Mouse (Mus musculus) olfactory bulb, adult 2 months (tissue): ENCODE data around the gene Irf1. TPM values are rescaled to one million over a fixed set of nuclear protein-coding genes. Genes with fewer than 3 reads are reported as not detected.

ENCODE experiments used
- H3K27ac ChIP-seq: fragments of 200-500 bp; 2 replicates; pipeline ENCODE4 v1.5.1; 2012; ENCODE audit warnings: low read depth, low read length; ENCODE audit not compliant: insufficient read depth
- H3K4me1 ChIP-seq: fragments of 200-500 bp; 2 replicates; pipeline ENCODE4 v1.6.1; 2012; ENCODE audit warnings: low read length; ENCODE audit not compliant: control insufficient read depth, insufficient read depth
- H3K4me3 ChIP-seq: fragments of 200-500 bp; 2 replicates; pipeline ENCODE4 v1.5.1; 2012; ENCODE audit warnings: mild to moderate bottlenecking, low read depth, low read length, moderate library complexity; ENCODE audit not compliant: insufficient read depth
- CTCF ChIP-seq: fragments of 200-500 bp; IDR thresholded peaks from 2 replicates; pipeline ENCODE4 v1.5.1; 2012; ENCODE audit warnings: low read depth, mild to moderate bottlenecking, low read length, moderate library complexity; ENCODE audit not compliant: insufficient read depth
- POLR2A ChIP-seq: fragments of 200-500 bp; IDR thresholded peaks from 2 replicates; pipeline ENCODE4 v1.6.1; 2012; ENCODE audit warnings: mild to moderate bottlenecking, low read depth, low read length, moderate library complexity; ENCODE audit not compliant: insufficient read depth
- WGBS: fragments of 180-500 bp; shearing (Covaris S2); methylation state at CpG from one replicate; pipeline ENCODE4 v1.1.7; 2018; 5-methylcytosine and 5-hydroxymethylcytosine counted together
- polyA plus RNA-seq: library from polyadenylated mRNA; stranded (reverse); fragments of >200 nt; gene quantifications from 2 replicates; pipeline ENCODE4 v1.2.4, GENCODE M21; 2012; ENCODE audit warnings: low replicate concordance; ENCODE audit not compliant: missing spikeins, insufficient read depth, insufficient read length

The Irf1 gene
- polyA plus RNA-seq, 1 experiment = not detected

- 86% methylated on average over 5 of the region's 5 CpGs for WGBS
- H3K4me1 ChIP-seq = no peaks in the 10 kb centered on the region
- no peak overlapping the region for H3K4me3 ChIP-seq
- H3K27ac ChIP-seq = no peak overlapping the region
- no peak for TF ChIP-seq CTCF
- TF ChIP-seq POLR2A = no peak
These were observed 7.9 kb downstream of the Irf1 start for GRCm38 (mm10) chr11:53777736-53778135.

- TF ChIP-seq CTCF = no peak
- TF ChIP-seq POLR2A = no peak
- H3K4me3 ChIP-seq = no peak overlapping the region
- H3K27ac ChIP-seq = no peak overlapping the region
- no peaks in the 10 kb centered on the region for H3K4me1 ChIP-seq
- WGBS = 90% methylated on average over 5 of the region's 5 CpGs
These were observed 8.6 kb downstream of the Irf1 start for GRCm38 (mm10) chr11:53778455-53778854.

- WGBS = 84% methylated on average over 2 of the region's 2 CpGs
- no peak overlapping the region for H3K4me3 ChIP-seq
- TF ChIP-seq POLR2A (no peak), CTCF (no peak)
- no peaks in the 10 kb centered on the region for H3K4me1 ChIP-seq
- H3K27ac ChIP-seq = no peak overlapping the region
These were observed 10.0 kb downstream of the Irf1 start for GRCm38 (mm10) chr11:53779808-53780207.

- WGBS = 81% methylated on average over 3 of the region's 3 CpGs
- no peaks in the 10 kb centered on the region for H3K4me1 ChIP-seq
These were observed 10.4 kb downstream of the Irf1 start for GRCm38 (mm10) chr11:53780262-53780661.

GRCm38 (mm10) chr11:53781201-53781775, 11.5 kb downstream of the Irf1 start:
- 88% methylated on average over 4 of the region's 4 CpGs for WGBS
- Histone ChIP-seq H3K4me3 (no peak overlapping the region), H3K27ac (no peak overlapping the region), H3K4me1 (no peaks in the 10 kb centered on the region)
- TF ChIP-seq CTCF = no peak
- TF ChIP-seq POLR2A = no peak

More at GRCm38 (mm10) chr11:53780262-53780661, 10.4 kb downstream of the Irf1 start:
- Histone ChIP-seq H3K27ac (no peak overlapping the region), H3K4me3 (no peak overlapping the region)
- TF ChIP-seq POLR2A (no peak), CTCF (no peak)

GRCm38 (mm10) chr11:53781964-53782363, 12.2 kb downstream of the Irf1 start:
- WGBS = 96% methylated on average over 7 of the region's 7 CpGs
- TF ChIP-seq POLR2A = no peak
- no peak for TF ChIP-seq CTCF
- H3K4me1 ChIP-seq = no peaks in the 10 kb centered on the region

GRCm38 (mm10) chr11:53783288-53783687, 13.5 kb downstream of the Irf1 start:
- TF ChIP-seq CTCF (no peak), POLR2A (no peak)
- no peaks in the 10 kb centered on the region for H3K4me1 ChIP-seq
- no peak overlapping the region for H3K27ac ChIP-seq
- H3K4me3 ChIP-seq = no peak overlapping the region
- 89% methylated on average over 9 of the region's 9 CpGs for WGBS

More at GRCm38 (mm10) chr11:53781964-53782363, 12.2 kb downstream of the Irf1 start:
- Histone ChIP-seq H3K4me3 (no peak overlapping the region), H3K27ac (no peak overlapping the region)

GRCm38 (mm10) chr11:53785311-53785936, 15.6 kb downstream of the Irf1 start:
- H3K4me1 ChIP-seq = no peaks in the 10 kb centered on the region
- no peak overlapping the region for H3K4me3 ChIP-seq
- no peak for TF ChIP-seq POLR2A
- no peak for TF ChIP-seq CTCF
- 94% methylated on average over 3 of the region's 3 CpGs for whole genome bisulfite sequencing
- H3K27ac ChIP-seq = no peak overlapping the region
